Mouse (Mus musculus): Measurements from ENCODE around the gene Fzd4.

DNA sequence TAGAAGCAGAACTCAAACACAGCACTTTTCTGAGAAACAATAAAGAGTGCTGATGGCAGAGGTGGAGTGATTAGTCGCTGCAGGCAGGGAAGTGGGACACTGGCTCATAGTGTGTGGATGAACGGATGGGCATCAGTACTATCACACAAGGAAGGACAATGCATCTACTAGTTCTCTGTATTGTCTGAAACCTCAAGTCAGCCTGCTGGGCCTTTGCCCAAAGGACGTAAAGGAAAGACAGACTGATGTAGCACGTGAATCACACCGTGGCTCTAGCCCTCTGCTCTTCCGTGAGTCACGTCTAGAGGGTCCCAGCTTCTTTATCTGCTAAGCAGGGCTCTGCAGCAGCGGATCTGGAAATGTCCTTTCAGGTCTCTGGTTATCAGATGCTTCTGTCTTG lies 7.8 kb upstream of the Fzd4 start:
- TF ChIP-seq NANOG (IDR thresholded peaks at IDR 0.05; ENCODE audit: borderline replicate concordance, low read length) (no peak), CTCF (conservative IDR thresholded peaks at IDR 0.05; ENCODE audit: low read length) (no peak), POU5F1 (IDR thresholded peaks at IDR 0.05; ENCODE audit: borderline replicate concordance, low read length) (no peak)

All from E14TG2a.4 (cell line).